Mouse (Mus musculus): ENCODE measurements around the gene Hs1bp3. TPM values are rescaled to one million over a fixed set of nuclear protein-coding genes. Genes with fewer than 3 reads are reported as not detected.

Gene Hs1bp3
- polyA plus RNA-seq (2015; fragmentation: Nextera tagmentation; extraction: Ambion mirVana): 8.2 and 9.0 TPM in 2 replicates

DNA sequence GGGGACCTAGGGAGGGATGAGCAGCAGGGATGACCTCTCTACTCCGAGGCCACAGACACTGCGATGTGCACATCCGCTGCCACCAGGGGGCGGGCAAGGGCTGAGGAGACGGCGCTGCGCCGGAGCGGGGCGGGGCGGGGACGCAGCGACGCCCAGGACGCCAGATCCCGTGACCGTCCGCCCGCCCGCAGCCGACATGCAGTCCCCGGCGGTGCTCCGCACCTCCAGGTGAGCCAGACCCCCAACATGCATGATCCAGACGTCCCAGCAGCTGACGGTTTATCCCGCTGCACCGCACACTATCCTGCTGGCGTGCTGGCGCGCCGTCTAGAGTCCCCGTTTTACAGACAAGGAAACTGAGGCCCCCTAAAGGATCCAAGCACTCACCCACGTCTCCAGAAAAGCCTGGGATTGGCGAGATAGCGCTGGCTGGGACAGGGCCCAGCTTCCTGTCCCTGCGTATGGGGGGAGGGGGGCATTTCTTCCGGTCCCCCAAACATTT is at the start of gene Hs1bp3:
TSS of gene Hs1bp3 (plus strand) at position 163 of the 502 bp plus-strand sequence.

DNA sequence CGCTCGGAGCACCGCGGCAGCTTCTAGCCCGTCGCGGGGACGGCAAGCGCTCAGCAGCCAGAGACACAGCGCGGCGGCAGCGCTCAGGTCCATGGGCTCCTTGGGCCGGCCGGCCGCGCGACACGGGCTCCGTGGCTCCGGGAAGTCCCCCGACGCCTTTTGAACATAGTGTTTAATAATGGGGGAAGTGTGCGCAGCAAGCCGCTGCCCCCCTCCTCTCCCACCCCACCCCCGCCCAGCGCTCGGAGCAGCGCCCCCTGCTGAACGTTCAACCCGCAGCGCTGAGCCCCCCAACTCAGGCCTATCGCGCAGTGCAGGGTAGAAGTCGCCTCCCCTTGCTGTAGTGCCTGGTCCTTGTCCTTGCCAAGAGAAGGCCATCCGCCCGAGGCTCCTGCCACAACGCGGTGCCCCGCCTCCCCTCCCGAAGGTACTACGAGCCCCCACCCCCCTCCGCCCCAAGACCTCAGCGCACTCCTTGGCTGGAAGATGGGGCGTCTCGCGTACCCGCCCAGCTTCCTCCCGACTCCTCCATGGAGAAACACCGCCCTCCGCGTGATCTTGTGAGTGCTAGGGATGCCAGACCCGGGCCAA is 11.3 kb upstream of the Hs1bp3 start, which contains the start of gene Gdf7:
TSS of gene Gdf7 (minus strand) at position 114 of the 591 bp plus-strand sequence.

Other genes with a start within 250 kb of the Hs1bp3 start
- gene Ldah, start 105.3 kb upstream of the Hs1bp3 start, polyA plus RNA-seq (2015; fragmentation: Nextera tagmentation; extraction: Ambion mirVana): 39.7 and 43.9 TPM in 2 replicates
- 0.08 TPM in 1 of 2 replicates, not detected in the other for gene Gdf7, start 11.5 kb upstream of the Hs1bp3 start, polyA plus RNA-seq (2015; fragmentation: Nextera tagmentation; extraction: Ambion mirVana)
- 55.4 and 61.0 TPM in 2 replicates for gene Rhob, start 186.6 kb downstream of the Hs1bp3 start, polyA plus RNA-seq (2015; fragmentation: Nextera tagmentation; extraction: Ambion mirVana)

Measured in urinary bladder, postnatal 0 days (tissue).